Mouse (Mus musculus): ENCODE data around the gene Trpm8. TPM values are rescaled to one million over a fixed set of nuclear protein-coding genes. Genes with fewer than 3 reads are reported as not detected.

The Trpm8 gene
- total RNA-seq, 4 experiments from 2014 or later, result not detected

DNA sequence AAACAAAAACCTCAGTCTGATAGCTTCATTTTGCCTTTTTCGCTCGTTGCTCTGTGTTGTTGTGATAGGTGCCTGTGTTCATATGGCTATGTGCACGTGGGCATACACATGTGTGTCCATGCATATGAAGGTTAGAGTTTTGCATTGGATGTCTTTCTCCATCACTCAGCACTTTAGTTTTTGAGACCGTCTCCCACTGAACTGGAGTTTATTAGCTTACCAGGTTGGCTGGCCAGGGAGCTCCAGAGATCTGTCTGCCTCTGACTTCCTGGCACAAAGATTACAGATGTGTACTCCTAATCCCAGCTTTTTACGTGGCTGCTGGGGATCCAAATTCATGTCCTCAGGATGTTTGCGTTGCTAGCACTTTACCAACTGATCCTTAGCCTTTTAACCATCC lies 26.3 kb downstream of the Trpm8 start:
- DNase-seq, result no peak

DNA sequence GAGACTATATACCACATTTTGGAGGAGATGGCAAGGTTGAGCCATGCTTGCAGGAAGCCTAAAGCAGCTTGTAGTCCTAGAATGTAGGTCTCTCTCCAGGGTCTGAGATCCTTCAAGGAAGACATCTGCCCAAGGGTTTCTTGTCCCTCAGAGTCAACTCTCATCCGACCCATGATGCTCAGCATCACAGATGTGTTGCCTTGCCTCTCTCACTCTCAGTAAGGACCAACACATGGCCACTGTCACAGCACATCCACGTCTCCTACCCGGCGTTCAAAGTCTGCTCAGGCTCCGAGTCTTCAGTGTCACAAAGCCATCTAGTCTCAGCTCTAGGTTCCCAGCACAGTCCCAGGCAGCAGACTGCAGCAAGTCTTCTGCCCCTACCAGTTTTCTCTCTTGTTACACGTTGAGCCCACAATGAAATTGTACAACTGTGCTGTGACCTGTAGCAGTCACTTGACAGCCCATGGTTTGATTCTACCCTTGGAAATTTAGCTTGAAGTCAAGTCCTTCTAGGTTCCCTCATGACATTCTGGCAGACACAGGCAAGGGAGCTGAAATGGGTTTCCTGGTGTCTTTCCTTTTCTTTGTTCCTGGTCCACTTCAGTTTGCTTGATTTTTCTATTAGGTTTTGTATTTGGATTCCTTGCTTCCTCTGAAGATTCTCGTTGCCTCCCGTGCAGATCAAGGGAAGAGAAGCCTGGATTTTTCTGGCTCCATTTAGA lies 27.0 kb downstream of the Trpm8 start:
- DNase-seq, result no peak

DNA sequence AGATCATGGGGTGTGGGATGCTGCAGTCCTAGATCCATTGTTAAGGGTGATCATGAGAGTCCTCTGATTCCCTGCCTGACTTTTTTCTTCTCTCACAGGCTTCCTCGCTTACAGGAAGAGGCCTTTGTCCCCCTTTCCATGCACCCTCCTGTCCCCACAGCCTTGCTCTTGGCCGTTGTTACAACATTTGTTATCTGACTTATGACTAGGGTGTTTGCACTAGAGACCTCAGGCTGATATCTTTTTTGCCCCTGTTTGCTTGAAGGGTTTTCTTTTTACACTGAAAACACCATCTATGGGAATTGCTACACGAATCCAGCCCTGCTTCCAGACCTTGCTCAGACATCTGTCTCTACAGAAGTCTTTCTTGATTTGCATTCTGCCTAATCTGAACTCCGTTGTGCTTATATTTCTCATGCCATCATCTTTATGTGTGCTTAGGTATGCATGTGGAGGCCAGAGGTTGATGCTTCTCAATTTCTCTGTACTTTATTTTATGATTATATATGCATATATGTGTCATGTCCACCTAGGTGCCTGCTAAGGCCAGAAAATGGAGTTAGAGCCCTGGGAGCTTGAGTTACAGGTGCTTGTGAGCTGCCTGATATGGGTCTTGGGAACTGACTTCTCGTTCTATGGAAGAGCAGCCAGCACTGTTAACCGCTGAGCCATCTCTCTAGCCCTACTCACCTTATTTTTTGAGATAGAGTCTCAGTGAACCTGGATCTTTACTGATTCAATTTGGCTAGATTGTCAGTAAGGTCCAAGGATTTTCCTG lies 27.7 kb downstream of the Trpm8 start:
- DNase-seq, result no peak

GRCm38 (mm10) chr1:88306543-88306942 lies 29.1 kb downstream of the Trpm8 start:
- no peak for DNase-seq

- DNase-seq, result no peak
Observed at GRCm38 (mm10) chr1:88307180-88307579, 29.7 kb downstream of the Trpm8 start.

- no peak for DNase-seq
Observed at GRCm38 (mm10) chr1:88309020-88309419, 31.6 kb downstream of the Trpm8 start.

- no peak for DNase-seq
Observed at GRCm38 (mm10) chr1:88309905-88310304, 32.4 kb downstream of the Trpm8 start.

- DNase-seq, result no peak
Observed at GRCm38 (mm10) chr1:88310349-88310748, 32.9 kb downstream of the Trpm8 start.

DNA sequence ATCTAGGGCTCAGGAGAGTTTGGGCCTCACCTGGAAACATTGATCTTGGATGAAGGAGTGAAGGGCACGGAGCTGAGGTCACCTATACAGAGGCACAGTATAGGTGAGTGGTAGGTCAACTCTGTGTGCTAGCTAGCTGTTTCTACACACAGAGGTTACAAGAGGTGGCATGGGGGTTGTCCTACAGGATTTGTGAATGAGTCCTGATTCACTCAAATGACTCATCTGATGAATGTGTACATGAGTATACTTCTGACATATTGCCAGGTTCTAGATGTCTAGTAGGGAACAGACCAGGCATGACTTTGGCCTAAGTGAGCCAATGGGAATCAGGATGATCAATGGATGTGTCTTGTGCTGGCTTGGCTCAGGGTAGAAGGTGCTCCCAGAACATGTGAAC lies 39.8 kb downstream of the Trpm8 start:
- no peak for DNase-seq

GRCm38 (mm10) chr1:88318531-88319060 lies 41.1 kb downstream of the Trpm8 start:
- DNase-seq, result no peak

- no peak for DNase-seq
Observed at GRCm38 (mm10) chr1:88320821-88321395, 43.4 kb downstream of the Trpm8 start.

DNA sequence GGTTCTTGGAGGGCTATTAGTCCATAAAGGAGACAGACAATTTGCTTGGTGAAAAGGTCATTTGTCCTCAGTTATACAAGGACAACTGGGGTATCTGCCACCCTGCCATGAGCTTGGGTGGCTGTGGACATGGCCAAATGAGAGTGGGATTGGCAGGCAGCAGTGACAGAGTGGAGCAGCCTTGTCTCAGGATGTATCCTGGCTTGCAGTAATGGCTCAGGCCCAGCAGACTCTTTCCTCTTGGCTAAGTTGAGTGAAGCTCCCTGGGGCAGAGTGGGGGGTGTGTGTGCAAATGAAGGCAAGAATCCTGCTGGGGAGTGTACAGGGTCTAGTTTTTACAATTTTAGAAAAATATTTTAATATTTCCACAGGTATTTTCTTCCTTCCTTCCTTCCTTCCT lies 44.7 kb downstream of the Trpm8 start:
- DNase-seq, result no peak

- no peak for DNase-seq
Observed at GRCm38 (mm10) chr1:88323101-88323500, 45.6 kb downstream of the Trpm8 start.

- peak; percentile 19 for DNase-seq
Observed at GRCm38 (mm10) chr1:88339481-88339880, 62.0 kb downstream of the Trpm8 start.

DNA sequence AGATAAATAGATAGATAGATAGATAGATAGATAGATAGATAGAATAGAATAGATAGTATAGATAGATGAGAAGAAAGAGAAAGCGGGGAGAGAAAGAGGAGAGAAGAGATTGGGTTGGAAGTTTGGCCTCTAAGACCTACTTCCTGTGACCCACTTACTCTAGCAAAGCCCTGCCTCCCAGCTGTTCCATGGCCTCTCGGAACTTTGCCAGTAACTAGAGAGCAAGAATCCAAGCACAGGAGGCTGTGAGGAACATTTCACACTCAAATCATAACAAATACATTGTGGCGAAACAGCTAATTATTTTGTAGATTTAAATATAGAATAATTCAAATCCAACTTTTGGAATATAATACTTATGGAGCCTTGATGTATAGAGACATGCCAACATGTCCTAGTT lies 65.2 kb downstream of the Trpm8 start:
- DNase-seq, result no peak

- no peak for DNase-seq
Observed at GRCm38 (mm10) chr1:88345580-88345979, 68.1 kb downstream of the Trpm8 start.

DNA sequence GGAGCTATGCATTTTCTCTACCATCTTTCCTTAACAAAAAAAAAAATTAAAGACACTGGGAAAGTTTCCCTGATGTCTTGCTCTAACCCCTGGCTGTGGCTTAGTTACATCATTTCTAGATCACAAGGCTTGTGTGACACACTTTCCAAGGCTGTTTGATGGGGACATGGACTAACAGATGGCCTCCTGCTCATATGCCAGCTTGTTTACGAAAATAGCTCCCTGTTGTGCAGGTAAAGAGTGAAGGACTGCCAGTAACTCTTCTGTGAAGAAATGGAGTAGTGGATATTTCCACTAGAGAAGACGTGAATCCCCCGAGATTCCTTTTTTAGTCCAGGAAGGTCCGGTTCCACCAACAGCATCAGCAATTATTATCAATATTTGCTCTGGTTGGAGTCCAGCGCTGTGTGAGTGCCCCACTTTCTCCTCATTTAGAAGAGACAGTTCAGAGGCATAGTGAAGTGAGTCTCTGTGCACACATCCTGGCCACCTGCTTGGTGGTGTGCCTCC lies 71.1 kb downstream of the Trpm8 start:
- no peak for DNase-seq

DNA sequence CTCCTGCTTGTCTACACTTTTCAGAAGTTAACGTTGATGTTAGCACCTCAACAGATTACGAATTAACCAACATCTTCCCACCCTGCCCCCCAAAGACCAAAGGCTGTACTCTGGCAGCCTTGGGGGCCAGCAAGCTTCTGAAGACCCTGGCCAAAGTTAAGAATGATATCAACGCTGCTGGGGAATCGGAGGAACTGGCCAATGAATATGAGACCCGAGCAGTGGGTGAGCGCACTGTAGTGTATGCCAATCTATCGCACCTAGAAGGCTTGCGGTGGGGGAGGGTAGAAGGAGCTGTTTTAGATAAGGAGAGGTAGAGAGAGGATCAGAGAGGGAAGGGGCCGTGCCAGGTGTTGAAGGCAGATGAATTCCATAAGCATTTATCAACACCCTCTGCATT lies 73.3 kb downstream of the Trpm8 start:
- DNase-seq, result no peak

- no peak for DNase-seq
Observed at GRCm38 (mm10) chr1:88355025-88355424, 77.6 kb downstream of the Trpm8 start.

- DNase-seq, result no peak
Observed at GRCm38 (mm10) chr1:88355681-88356080, 78.2 kb downstream of the Trpm8 start.

GRCm38 (mm10) chr1:88356616-88357015 lies 79.2 kb downstream of the Trpm8 start:
- no peak for DNase-seq

DNA sequence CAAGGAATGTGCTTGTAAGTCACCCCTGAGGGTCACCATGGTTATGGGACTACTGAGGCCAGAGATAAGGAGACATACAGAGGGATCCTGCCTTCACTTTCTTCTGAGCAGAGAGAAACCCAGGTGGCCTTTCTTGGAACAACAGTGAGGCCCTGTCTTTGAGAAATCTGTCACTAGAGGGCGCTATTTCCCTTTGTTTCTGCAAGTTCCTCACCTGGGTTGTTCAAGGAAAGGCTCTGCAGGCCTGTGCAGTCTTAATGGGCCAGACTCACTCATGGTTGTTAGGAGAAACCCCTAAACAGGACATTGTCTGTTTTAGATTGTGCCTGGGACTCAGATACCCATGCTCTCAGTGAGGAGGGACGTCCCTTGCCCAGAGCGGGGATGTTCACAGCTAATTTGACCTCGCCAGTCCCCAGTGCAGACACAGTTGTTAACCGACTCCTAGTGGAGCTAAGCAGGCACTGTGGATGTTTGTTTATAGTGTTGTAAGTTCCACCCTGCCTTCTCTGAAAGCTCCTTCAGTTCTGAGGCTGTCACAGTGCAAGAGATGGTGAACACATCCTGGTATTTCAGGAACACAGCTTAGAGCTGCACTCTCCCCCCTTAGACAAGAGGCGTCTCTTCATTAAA lies 80.1 kb downstream of the Trpm8 start:
- DNase-seq, result no peak

Data from adrenal gland, adult 8-10 months (tissue).